17 mouse cellular contexts compared by ENCODE assay signal in the genomic region with DNA sequence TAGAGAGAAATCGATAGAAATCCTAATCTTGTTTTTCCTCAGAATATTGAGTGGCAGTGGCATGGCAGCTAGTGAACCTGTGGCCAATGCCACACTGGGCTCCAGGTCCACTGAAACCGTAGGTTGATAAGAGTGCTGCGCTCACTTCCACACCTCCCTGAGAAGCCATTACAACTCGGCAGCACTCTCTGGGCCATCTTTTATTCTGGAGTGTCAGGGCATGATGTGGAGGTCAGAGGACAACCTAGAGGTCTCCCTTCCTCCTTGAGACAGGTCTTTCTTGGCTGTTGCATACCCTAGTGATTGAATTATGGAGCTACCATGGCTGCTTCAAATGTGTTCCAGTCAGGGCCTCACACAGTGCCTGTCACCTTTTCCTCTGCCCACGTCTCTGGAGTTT.
"Had no signal": no experiment of that assay in that cellular context is flagged by ENCODE, and none has a peak within 500 bp of the region (broad histone marks: within the 10 kb centered on the region; RNA-seq: fewer than 3 reads in every experiment).

No protein-coding gene starts in this region.

- DNase-seq: kidney, adult 11 months; kidney, postnatal 25 days; liver; lung, adult 18-20 months; right cerebral cortex, postnatal 25 days; thymus, adult 18-20 months; thymus, postnatal 36 days had no signal

- H3K4me2 ChIP-seq: limb, embryonic 13.5 days; liver, embryonic 12.5 days; liver, embryonic 15.5 days; lung, embryonic 15.5 days; midbrain, embryonic 12.5 days; midbrain, embryonic 15.5 days; neural tube, embryonic 12.5 days; neural tube, embryonic 15.5 days had no signal

- H3K9me3 ChIP-seq: limb, embryonic 13.5 days; liver, embryonic 12.5 days; liver, embryonic 15.5 days; lung, embryonic 15.5 days; midbrain, embryonic 12.5 days; midbrain, embryonic 15.5 days; neural tube, embryonic 12.5 days; neural tube, embryonic 15.5 days had no signal

- H3K4me3 ChIP-seq: layer of hippocampus, adult 2 months; left cerebral cortex, adult 2 months; limb, embryonic 13.5 days; liver, embryonic 12.5 days; liver, embryonic 15.5 days; lung, embryonic 15.5 days; midbrain, embryonic 12.5 days; midbrain, embryonic 15.5 days; neural tube, embryonic 12.5 days; neural tube, embryonic 15.5 days had no signal

- ATAC-seq: liver, embryonic 12.5 days; midbrain, embryonic 15.5 days had no signal

- H3K27me3 ChIP-seq: limb, embryonic 13.5 days; liver, embryonic 12.5 days; liver, embryonic 15.5 days; lung, embryonic 15.5 days; midbrain, embryonic 12.5 days; midbrain, embryonic 15.5 days; neural tube, embryonic 12.5 days; neural tube, embryonic 15.5 days had no signal

- H3K36me3 ChIP-seq: midbrain, embryonic 15.5 days had no signal

- H3K4me1 ChIP-seq: lung, embryonic 15.5 days; midbrain, embryonic 12.5 days; midbrain, embryonic 15.5 days; neural tube, embryonic 12.5 days had no signal

- H3K9ac ChIP-seq: limb, embryonic 13.5 days; liver, embryonic 12.5 days; liver, embryonic 15.5 days; lung, embryonic 15.5 days; midbrain, embryonic 12.5 days; midbrain, embryonic 15.5 days; neural tube, embryonic 12.5 days; neural tube, embryonic 15.5 days had no signal

- H3K27ac ChIP-seq: layer of hippocampus, adult 2 months; left cerebral cortex, adult 2 months; limb, embryonic 13.5 days; liver, embryonic 15.5 days; lung, embryonic 15.5 days; midbrain, embryonic 12.5 days; midbrain, embryonic 15.5 days; neural tube, embryonic 12.5 days; neural tube, embryonic 15.5 days had no signal
